Mouse (Mus musculus) testis, postnatal 10 days (tissue): Measurements from ENCODE around the gene Pgbd5.

Experiments
- DNase-seq: peaks from one replicate; pipeline ENCODE4 v3.0.0; 2021; ENCODE audit warnings: low spot score

Pgbd5 gene

DNA sequence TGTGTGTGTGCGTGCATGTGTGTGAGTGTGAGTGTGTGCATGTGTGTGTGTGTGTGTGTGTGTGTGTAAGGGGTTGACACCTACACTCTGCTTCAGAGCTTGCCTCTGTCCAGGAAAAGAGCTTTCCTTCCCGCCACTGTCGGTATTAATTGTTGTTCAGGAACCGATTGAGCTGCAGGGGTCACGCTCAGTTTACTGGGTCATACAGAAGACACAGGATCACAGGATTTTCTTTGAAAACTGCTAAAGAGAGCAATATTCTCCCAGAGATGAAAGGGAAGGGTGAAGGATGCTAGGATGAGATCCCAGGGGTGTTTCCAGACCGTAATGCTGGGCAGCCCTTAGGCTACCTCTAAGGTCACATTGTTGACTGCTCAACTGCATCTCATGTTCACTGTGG, at the start of gene Pgbd5:
Gene Pgbd5 (minus strand): TSS at position 101 of the 400 bp plus-strand sequence.
- DNase-seq = no peak

DNA sequence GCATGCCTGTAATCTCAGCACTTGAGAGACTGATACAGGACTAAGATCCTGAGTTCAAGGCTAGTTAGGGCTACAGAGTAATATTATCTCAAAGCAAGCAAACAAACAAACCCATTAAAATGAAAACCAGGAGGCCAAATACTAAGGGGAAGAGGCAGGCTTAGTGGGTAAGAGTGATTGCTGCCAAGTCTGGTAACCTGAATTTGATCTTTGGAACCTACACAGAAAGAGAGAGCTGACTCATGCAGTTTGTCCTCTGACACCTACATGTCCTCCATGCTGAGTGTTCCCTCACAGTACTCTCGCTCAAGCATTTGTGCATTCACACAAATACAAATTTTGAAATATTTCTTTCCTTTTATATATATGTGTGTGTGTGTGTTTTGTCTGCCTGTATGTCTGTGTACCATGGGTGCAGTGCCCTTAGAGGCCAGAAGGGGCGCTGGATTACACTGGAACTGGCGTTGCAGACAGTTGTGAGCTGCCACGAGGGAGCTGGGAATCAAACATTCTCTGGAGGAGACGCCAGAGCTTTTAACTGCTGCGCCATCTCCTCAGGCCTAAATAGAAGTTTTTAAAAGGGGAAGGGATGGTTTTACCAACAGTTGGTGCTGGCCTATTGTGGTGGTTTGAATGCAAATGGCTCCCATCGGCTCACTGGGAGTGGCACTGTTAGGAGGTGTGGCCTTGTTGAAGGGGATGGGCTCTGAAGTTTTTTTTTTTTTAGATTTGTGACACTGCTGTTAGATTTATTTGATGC, 44.1 kb upstream of the Pgbd5 start:
- DNase-seq = no peak

DNA sequence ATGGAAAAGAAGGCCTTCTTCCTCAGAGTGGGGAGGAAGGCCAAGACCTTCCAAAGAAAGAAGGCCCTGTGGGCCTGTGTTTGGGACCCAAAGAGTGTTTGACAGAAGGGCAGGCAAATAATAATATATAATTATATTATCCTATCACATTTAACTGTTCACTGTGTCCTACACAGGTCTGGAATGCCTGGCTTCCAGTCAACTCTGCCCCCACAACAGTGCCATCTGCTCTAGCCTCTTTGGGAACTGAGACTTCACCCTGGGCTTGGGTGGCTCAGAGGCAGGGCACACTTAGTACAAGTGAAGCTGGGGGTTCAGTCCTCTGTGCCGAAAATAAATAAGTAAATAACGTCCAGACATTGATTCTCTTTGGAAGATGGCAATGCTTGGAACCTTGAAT, 43.3 kb upstream of the Pgbd5 start:
- no peak for DNase-seq

DNA sequence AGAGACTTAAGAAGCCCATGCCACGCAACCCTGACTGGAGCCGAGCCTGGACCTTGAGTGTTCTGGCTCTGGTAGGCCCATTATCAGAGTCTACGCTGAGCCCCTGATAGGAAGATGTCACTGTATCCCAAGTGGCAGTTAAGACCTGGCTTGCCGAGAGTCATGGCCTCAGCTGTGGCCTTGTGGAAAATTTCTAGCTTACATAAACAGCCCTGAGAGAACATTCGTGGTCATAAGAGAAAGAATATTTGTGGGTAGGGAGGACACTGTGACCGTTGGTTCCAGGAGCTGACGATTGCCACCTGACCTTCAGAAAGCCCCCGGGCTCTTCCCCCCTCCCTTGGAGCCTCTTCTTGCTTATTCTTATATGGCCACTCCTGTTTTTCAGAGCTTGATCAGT, 40.9 kb upstream of the Pgbd5 start:
- no peak for DNase-seq

DNA sequence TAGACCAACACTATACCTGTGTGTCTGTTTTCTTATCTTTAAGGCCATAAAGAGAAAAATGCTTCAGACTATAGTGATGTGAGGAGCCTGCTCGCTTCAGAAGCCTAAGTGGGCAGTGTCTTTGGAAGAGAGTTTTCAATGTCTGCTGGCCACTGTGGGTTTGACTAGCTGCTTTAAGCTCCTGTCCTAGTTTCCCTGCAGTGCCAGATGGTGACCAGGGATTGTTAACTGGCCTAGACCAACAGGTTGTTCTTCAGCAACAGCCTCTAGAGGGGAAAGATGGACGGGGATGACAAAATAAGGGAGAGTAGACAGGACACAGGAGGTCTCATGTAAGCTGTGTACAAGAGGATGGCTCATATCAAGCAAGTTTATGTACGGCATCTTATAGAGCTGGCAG, 39.8 kb upstream of the Pgbd5 start:
- no peak for DNase-seq

DNA sequence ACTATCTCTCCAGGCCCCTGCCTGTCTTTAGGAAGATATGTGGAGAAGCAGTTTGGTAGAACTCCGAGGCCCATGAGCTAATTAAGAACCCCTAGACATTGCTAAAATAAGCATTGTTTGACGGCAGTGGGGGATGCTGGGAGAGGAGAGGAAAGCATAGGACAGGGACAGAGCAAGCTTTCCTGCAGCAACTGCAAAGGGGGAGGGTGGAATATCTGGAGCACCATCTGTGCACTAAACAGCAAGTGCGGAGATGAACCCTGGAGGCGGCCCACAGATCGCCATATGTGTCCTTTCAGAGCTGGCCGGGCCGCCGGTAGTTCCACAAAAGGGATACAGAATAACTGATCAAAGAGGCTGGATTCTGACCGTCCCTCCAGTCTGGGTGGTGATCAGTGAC, 37.2 kb upstream of the Pgbd5 start:
- no peak for DNase-seq

DNA sequence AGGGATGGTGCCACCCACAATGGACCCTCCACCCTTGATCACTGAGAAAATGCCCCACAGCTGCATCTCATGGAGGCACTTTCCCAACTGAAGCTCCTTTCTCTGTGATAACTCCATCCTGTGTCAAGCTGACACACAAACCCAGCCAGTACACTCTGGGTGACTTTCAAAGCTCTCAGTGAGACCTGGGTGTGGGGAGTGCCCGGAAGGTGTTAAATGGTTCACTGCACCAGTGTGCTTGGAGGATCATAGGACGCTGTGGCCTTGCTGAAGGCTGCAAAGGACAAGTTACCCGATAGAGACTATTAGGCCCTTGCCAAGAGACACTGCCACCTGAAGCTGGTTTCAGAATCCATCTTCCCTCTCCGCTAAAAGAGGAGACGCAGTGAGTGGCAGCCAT, 36.2 kb upstream of the Pgbd5 start:
- no peak for DNase-seq

DNA sequence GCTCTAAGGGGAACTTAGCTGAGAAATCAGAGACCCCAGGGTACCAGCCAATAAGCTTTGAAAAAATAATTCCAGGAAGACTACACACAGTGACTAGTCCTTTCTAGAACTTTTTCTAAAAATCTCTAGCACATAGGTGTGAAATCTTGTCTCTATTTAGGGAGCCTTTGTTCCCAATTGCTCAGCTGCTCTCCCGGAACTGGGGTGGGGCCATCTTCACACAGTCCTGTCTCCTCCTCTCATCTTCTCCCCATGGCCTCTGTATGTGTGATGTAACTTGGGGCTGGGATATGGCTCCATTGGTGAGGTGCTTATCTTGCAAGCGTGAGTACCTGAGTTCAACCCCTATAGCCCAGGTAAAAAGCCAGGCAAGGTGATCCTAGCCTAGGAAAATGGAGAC, 25.2 kb upstream of the Pgbd5 start:
- no peak for DNase-seq

DNA sequence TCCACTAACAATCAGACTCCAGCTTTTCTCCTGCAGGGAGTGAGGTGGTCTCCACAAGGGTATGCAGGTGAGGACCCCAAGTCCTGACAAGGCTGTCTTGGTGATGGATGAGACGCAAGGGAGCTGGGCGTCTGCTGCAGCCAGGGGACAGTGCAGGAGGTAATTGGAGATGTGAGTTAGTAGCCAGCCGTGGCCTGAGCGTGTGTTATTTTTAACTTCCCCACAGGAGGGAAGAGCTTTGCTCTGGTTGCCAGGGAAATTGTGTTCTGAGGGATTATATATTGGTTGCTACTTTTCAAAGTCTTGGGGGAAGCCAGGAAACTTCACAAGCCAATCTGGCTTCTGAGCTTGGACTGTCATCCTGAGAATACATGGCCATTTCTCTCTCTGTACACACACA, 23.7 kb upstream of the Pgbd5 start:
- no peak for DNase-seq

DNA sequence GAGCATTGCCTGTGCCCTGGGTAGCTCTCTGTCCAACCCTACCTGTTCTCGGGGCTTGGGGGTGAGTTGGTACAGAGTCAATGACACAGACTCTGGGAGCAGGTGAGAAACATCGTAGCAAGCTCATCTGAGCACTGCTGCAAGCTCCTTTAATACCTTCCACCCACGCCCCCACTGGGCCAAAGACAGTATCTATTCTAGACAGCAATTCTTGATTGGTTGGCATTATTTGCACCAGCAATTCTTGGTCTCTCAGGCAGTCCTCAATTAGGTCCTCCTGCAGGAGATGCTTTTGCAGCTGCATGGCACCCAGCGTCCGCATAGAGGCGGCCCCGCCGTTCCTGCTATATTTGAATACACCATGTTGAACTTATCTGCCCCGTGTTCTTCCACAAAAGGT, 22.7 kb upstream of the Pgbd5 start:
- DNase-seq = no peak

DNA sequence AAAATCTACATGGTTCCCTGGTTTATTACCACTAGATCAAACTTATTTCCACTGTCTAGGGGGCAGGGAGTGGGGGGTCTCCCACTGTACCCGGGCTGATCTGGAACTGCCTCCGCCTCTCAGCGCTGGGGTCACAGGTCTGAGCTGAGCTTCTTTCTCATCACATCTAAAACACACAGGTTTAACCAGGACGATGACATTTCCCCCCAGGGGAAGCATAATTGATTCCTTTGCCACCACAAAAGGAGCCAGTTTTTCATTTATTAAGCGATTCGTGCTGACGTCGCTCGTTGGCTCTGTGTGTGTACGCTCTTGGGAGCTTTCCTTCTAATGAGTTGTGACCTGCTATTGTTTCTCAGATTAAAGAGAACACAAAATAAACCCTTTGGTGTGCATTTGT, 21.6 kb upstream of the Pgbd5 start:
- no peak for DNase-seq

DNA sequence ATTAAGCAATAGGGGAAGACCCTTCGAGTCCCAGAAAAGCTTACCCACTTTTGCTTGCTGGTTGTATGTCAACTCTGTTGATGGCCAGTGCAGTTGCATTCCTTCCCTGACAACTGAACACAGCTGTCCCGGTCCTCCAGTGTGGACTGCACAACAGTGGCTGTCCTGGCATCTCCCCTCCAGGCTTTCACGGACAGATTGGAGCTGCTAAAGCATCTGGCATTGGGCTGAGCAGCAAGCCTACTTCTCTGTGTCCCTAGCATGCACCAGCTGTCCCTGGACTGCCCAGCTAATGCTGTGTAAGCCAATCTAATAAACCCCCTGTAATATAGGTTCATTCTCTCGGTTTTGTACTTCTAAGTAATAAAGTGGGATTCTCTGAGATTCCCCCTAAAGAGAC, 21.2 kb upstream of the Pgbd5 start:
- DNase-seq = no peak

DNA sequence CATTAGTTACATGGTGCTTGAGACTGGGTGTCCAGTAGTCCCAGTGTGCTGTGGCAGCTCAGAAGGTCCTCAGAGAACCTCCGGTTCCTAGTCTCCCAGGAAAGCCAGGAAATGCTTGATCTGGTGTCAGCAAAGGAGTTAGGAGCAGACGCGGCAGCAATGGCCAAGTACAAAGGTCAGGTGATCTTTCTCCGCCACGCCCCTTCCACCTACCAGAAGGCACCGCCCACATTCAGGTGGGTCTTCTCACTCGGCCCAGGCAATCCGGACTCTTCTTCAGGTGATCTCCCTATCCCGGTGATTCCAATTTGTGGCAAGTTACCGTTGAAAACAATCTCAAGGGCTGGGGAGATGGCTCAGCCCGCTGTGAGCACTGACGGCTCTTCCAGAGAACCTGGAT, 20.2 kb upstream of the Pgbd5 start:
- no peak for DNase-seq

DNA sequence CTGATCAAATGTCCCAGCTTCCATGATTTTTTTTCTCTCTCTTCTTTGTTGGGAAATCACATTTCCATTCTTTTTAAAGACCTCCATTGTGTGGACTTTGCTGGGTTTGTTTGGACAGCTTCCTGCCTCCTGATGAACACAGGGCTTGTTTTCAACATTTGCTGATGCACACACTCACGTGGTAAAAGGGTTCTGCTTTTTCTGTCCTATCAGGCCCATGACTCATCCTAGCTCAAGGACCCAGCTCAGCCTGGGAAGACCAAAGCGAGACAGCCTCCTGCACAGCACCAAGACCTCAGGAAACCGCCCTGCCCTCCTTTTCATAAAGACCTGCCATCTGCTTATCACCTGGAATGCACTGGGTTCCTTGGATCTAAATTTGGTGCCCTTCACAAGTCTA, 15.9 kb upstream of the Pgbd5 start:
- DNase-seq = no peak

DNA sequence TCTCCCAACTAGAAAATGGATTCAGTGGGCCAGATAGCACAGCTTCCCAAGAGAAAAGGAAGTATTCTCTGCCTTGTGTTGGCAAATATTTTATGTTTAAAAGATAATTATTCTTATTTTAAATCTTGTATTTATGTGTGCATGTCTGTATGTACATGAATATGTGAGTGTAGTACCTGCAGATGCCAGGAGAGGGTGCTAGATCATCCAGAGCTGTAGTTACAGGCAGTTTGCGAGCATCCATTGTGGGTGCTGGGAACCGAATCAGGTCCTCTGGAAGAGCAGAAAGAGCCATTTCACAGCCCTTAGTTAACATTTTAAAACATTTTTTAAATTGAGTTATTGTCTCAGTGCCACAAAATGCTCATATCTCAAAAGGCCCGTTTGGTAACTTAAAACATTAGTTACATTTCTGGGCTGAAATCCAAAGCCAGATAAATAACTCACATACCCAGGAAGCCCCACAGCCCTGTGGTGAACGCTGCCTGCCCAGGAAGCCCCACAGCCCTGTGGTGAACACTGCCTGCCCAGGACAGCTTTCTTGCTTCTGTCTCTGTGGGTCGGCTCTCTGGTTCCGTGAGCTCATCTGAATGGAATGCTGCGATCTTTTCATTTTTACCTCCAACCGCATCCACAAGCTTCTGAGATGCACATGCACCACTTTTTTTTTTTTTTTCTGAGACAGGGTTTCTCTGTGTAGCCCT, 10.9 kb upstream of the Pgbd5 start:
- no peak for DNase-seq

DNA sequence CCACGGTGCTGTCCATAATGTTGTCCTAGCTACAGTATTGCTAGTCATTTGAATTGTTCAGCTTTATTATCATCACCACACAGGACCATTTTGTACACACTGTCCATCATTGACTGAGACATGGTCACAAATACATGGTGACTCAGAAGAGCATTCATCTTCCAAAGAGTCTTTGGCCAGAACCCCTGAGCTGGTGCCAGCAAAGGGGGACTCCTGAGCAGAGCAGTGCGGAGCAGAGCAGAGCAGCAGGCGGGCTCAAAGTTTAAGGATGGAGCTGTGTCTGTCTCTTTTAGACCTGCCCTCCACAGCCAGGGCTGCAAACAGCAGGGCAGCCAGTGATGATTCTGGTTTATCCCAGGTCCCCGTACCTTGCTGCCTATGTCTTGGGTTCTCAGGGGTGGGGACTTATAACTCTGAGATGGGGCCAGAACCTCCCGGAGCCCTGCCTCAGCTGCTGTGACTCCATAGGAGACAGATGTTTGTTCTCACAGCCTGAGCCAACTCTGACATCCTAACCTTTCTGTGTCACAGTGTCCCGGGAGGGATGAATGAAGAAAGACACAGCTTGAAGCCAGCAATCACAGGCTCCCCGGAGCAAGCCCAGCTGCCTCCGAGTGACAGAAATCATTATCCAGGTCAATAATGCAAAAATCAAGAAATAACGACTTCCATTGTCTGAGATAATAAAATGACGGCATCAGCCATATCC, 9.7 kb upstream of the Pgbd5 start:
- no peak for DNase-seq

DNA sequence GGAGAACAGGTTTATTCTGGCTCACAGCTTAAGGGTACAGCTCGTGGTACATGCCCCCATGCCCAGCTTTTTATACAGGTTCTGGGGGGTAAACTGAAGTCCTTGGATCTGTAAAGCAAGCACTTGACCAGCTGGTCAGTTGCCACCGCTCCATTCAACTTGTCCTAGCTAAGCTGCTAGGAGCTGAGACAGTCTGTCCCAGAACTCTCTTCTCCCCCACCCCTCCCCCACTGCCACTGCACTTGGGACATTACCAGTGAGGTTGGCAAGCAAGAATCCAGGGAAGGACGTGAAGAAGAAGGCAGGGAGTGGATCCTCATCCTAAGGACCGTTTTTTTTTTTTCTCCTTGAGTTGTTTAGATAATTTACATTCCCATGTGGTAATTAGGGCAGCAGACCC, 2.7 kb downstream of the Pgbd5 start:
- no peak for DNase-seq

DNA sequence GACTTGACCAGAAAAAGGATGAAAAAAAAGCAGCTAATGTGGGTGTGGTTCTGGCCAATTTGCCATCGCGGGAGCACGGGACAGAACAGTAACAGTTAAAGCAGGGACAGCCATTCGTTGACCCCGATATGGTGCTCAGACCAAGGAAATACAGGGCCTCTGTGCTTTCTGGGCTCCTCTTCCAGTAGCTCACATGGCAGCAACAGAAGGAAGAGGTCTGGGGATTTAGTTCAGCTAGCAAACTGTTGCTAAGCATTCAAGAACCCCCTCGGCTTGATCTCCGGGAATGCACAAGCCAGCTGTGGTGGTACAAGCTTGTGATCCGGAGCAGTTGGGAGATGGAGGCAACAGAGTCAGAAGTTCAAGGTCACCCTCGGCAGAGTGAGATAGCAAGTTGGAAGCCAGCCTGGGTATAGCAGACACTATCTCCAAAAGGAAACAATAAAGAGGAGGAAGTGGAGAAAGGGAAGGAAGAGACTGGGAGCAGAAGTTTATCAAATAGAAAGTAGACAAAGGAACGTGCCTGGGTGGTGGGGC, 3.7 kb downstream of the Pgbd5 start:
- no peak for DNase-seq

DNA sequence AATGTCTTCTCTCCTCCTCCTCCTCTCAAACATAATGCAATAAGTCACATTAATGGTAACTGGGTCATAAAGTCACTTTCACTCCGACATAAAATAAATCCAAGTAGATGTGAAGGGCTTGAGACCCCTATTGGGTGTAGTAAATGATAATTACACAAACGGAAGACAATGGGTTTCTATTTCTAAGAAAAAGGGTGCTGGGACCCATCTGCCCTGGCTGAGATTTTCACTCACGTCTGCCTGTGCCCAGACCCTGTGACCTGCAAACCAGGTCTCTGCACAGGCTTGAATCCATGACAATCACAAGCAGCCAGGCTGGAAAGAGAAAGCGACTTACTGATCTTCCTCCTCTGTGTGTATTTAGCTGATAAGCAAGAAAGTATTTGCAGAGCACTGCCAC, 4.3 kb downstream of the Pgbd5 start:
- DNase-seq = no peak

DNA sequence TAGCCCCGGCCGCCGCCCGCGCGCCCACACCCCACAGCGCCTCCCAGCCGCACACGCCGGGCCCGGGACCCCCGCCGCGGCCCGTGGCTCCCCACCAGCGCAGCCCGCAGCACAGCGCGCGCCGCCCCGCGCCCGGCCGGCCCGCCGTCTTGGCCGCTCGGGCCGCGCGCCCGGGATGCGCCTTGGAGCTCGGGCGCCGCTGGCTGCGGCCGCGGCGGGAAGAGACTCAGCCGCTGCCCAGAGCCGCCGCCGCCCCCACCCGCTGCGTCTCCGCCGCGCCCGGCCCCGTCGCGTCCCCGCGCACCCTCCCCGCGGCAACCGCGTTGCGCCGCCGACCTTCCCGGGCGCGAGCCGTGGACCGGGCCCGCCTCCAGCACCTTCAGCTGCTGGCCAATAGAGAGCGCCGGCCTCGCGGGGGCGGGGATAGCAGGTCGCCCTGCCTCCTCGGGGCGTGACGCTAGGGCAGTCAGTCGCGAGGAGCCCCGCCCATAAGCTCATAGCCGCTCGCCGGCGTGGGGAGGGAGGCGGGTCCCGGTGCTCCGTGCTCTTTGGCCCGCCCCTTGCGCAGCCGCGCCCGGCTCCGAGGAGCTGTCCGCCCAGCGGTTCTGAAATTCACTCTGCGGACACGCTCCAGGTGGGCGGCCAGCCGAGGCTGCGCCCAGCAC, 5.2 kb downstream of the Pgbd5 start:
- DNase-seq = peak; percentile 98

DNA sequence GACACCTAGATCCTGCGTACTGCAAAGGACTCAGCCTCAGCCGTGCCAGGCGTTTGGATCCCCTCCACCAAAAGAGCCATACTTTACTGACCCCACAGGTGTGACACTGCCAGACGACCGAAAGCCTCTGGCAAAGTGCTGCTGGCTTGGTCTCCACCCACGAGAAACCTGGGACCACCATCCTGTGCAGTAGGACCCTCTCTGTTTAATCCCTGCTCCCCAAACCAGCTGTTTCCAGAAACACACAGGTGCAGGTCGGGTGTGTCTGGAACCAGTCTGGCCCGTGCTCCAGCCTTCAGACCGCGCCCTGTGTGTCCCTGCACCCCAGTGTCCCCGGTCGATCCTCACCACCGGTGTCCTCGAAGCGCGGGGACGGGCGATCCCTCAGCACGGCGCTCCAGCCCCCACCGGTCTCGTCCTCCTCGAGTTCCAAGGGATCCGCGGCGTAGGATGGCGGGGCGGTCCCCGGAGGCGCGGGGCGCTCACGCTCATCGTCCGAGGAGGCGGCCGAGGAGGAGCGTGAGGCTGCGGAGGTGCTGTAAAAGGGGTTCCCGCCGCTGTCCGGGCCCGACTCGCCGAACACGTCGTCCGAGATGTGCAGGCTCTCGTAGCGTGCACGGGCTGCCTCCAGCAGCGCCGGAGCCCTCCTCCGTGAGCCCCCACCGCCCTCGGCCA, 5.9 kb downstream of the Pgbd5 start:
- peak; percentile 56 for DNase-seq

DNA sequence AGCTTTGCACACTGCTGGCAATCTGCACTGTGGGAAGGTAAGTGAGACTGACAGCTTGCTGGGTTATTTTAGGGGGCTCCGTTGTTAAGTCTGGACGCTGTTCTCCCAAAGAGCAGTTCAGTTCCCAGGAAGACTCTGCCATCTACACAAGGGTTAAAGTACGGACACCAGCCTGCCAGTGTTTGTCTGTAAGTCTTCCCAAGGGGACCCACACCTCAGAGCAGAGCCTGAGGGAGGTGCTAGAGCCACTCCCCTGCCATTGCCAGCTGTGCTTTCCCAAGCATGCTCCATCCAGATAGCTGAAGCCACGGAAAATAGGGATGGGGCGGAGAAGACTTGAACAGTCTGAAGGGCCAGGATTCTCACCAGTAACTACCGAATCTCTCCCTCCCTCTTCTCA, 8.6 kb downstream of the Pgbd5 start:
- no peak for DNase-seq
